Mouse (Mus musculus) activated CD4-positive, CD25-positive, alpha-beta regulatory T cell, adult 4 months (primary cell): ENCODE data around the gene Prrt3. TPM values are rescaled to one million over a fixed set of nuclear protein-coding genes. Genes with fewer than 3 reads are reported as not detected.

Source experiments
- ATAC-seq: one replicate; pipeline ENCODE4 v1.8.0; 2017
- polyA plus RNA-seq, 2 experiments: library from polyadenylated mRNA; unstranded; fragments of 100-300 nt; shearing (Covaris generic); gene quantifications; one replicate each; pipeline ENCODE4 v1.2.1; 2017

The Prrt3 gene
- polyA plus RNA-seq, 2 experiments from 2014 or later: 0.20 TPM; not detected in 1

- ATAC-seq: no peak
These were observed 57.3 kb downstream of the Prrt3 start for GRCm38 (mm10) chr6:113444207-113444965.

Other genes starting within 250 kb of the Prrt3 start
- under 1 TPM; 0.08 to 0.20 TPM for gene Cpne9, start 219.6 kb downstream of the Prrt3 start, polyA plus RNA-seq
- gene Brpf1, start 194.8 kb downstream of the Prrt3 start, polyA plus RNA-seq: 10 to 100 TPM; 10.6 to 11.2 TPM
- 10 to 100 TPM; 14.1 to 23.2 TPM for gene Ogg1, start 175.0 kb downstream of the Prrt3 start, polyA plus RNA-seq
- 1 to 10 TPM; 1.5 to 1.6 TPM for gene Camk1, start 157.9 kb downstream of the Prrt3 start, polyA plus RNA-seq
- 10 to 100 TPM; 32.8 to 49.4 TPM for gene Tada3, start 124.0 kb downstream of the Prrt3 start, polyA plus RNA-seq
- gene Arpc4, start 123.8 kb downstream of the Prrt3 start, polyA plus RNA-seq: 100 to 1,000 TPM; 658 to 920 TPM
- gene Ttll3, start 112.7 kb downstream of the Prrt3 start, polyA plus RNA-seq: 10 to 100 TPM; 10.6 to 15.3 TPM
- gene Rpusd3, start 82.6 kb downstream of the Prrt3 start, polyA plus RNA-seq: 10 to 100 TPM in 1 of 2 experiments, 1 to 10 TPM in 1; 5.4 to 18.7 TPM
- gene Cidec, start 66.2 kb downstream of the Prrt3 start, polyA plus RNA-seq: not detected
- 10 to 100 TPM; 40.7 to 68.9 TPM for gene Jagn1, start 59.4 kb downstream of the Prrt3 start, polyA plus RNA-seq
- gene Il17re, start 43.4 kb downstream of the Prrt3 start, polyA plus RNA-seq: under 1 TPM; 0.97 TPM
- gene Il17rc, start 30.5 kb downstream of the Prrt3 start, polyA plus RNA-seq: not detected
- gene Creld1, start 18.6 kb downstream of the Prrt3 start, polyA plus RNA-seq: 1 to 10 TPM; 2.7 to 8.0 TPM
- 10 to 100 TPM; 57.7 to 61.8 TPM for gene Emc3, start 29.7 kb upstream of the Prrt3 start, polyA plus RNA-seq
- 1 to 10 TPM; 4.4 to 7.2 TPM for gene Fancd2, start 29.8 kb upstream of the Prrt3 start, polyA plus RNA-seq
- not detected for gene Fancd2os, start 98.8 kb upstream of the Prrt3 start, polyA plus RNA-seq
- 100 to 1,000 TPM; 275 to 326 TPM for gene Brk1, start 102.8 kb upstream of the Prrt3 start, polyA plus RNA-seq
- gene Vhl, start 122.0 kb upstream of the Prrt3 start, polyA plus RNA-seq: 10 to 100 TPM in 1 of 2 experiments, 1 to 10 TPM in 1; 7.1 to 14.5 TPM
- 10 to 100 TPM; 21.9 to 29.8 TPM for gene Irak2, start 136.5 kb upstream of the Prrt3 start, polyA plus RNA-seq
- 1 to 10 TPM; 1.0 to 5.0 TPM for gene Tatdn2, start 195.1 kb upstream of the Prrt3 start, polyA plus RNA-seq
- not detected for gene Ghrl, start 217.9 kb upstream of the Prrt3 start, polyA plus RNA-seq
- gene Sec13, start 238.8 kb upstream of the Prrt3 start, polyA plus RNA-seq: 100 to 1,000 TPM; 139 to 168 TPM